Mouse (Mus musculus): ENCODE results near the gene Phf21a. TPM values are rescaled to one million over a fixed set of nuclear protein-coding genes. Genes with fewer than 3 reads are reported as not detected.

Phf21a gene
- polyA plus RNA-seq, 1 experiment from 2014 or later, result 30.3 TPM

GRCm38 (mm10) chr2:92229973-92230372, 137.1 kb downstream of the Phf21a start:
- Histone ChIP-seq H3K4me1 (no peaks in the 10 kb centered on the region), H3K27me3 (ENCODE audit: insufficient read depth, poor library complexity, severe bottlenecking) (no peaks in the 10 kb centered on the region), H3K27ac (no peak overlapping the region), H3K9me3 (no peaks in the 10 kb centered on the region), H3K4me3 (no peak overlapping the region), H3K36me3 (peaks cover 39% of the 10 kb centered on the region)
- 78% methylated on average over 9 of the region's 9 CpGs for WGBS
- DNase-seq (ENCODE audit: low spot score), result no peak

GRCm38 (mm10) chr2:92231706-92232105, 138.8 kb downstream of the Phf21a start:
- no peaks in the 10 kb centered on the region for H3K4me1 ChIP-seq
- no peak overlapping the region for H3K27ac ChIP-seq
- H3K9me3 ChIP-seq, result no peaks in the 10 kb centered on the region
- no peak for DNase-seq (ENCODE audit: low spot score)
- no peaks in the 10 kb centered on the region for H3K27me3 ChIP-seq (ENCODE audit: insufficient read depth, poor library complexity, severe bottlenecking)
- H3K4me3 ChIP-seq, result no peak overlapping the region
- peaks cover 54% of the 10 kb centered on the region for H3K36me3 ChIP-seq

- H3K27me3 ChIP-seq (ENCODE audit: insufficient read depth, poor library complexity, severe bottlenecking), result no peaks in the 10 kb centered on the region
- DNase-seq (ENCODE audit: low spot score), result no peak
- peaks cover 56% of the 10 kb centered on the region for H3K36me3 ChIP-seq
- H3K4me3 ChIP-seq, result no peak overlapping the region
- H3K27ac ChIP-seq, result no peak overlapping the region
- WGBS, result 86% methylated on average over 5 of the region's 5 CpGs
- H3K4me1 ChIP-seq, result no peaks in the 10 kb centered on the region
- no peaks in the 10 kb centered on the region for H3K9me3 ChIP-seq
Observed at GRCm38 (mm10) chr2:92234768-92235332, 141.9 kb downstream of the Phf21a start.

- H3K9me3 ChIP-seq, result no peaks in the 10 kb centered on the region
- H3K4me1 ChIP-seq, result no peaks in the 10 kb centered on the region; the same call in 1 of the 2 replicates
- no peak for DNase-seq (ENCODE audit: low spot score)
- 83% methylated on average over 2 of the region's 2 CpGs for WGBS
- H3K4me3 ChIP-seq, result no peak overlapping the region
- no peaks in the 10 kb centered on the region for H3K27me3 ChIP-seq (ENCODE audit: insufficient read depth, poor library complexity, severe bottlenecking)
- H3K27ac ChIP-seq, result no peak overlapping the region
- peaks cover 31% of the 10 kb centered on the region for H3K36me3 ChIP-seq
Observed at GRCm38 (mm10) chr2:92240299-92240698, 147.4 kb downstream of the Phf21a start.

- no peak overlapping the region for H3K4me3 ChIP-seq
- H3K36me3 ChIP-seq, result peaks cover 27% of the 10 kb centered on the region
- 88% methylated on average over 2 of the region's 2 CpGs for WGBS
- no peaks in the 10 kb centered on the region; the same call in 1 of the 2 replicates for H3K4me1 ChIP-seq
- H3K27ac ChIP-seq, result no peak overlapping the region
- no peaks in the 10 kb centered on the region for H3K9me3 ChIP-seq
- DNase-seq (ENCODE audit: low spot score), result no peak
- H3K27me3 ChIP-seq (ENCODE audit: insufficient read depth, poor library complexity, severe bottlenecking), result no peaks in the 10 kb centered on the region
Observed at GRCm38 (mm10) chr2:92240816-92241215, 147.9 kb downstream of the Phf21a start.

- H3K36me3 ChIP-seq, result peaks cover 22% of the 10 kb centered on the region
Observed at GRCm38 (mm10) chr2:92241317-92241716, 148.4 kb downstream of the Phf21a start.

GRCm38 (mm10) chr2:92246112-92246511, 153.2 kb downstream of the Phf21a start:
- H3K4me3 ChIP-seq, result no peak overlapping the region
- peaks cover 20% of the 10 kb centered on the region for H3K36me3 ChIP-seq
- no peak for DNase-seq (ENCODE audit: low spot score)
- WGBS, result 84% methylated on average over 1 of the region's 1 CpGs
- H3K27ac ChIP-seq, result no peak overlapping the region
- H3K9me3 ChIP-seq, result no peaks in the 10 kb centered on the region
- H3K27me3 ChIP-seq (ENCODE audit: insufficient read depth, poor library complexity, severe bottlenecking), result no peaks in the 10 kb centered on the region
- H3K4me1 ChIP-seq, result no peaks in the 10 kb centered on the region

More at GRCm38 (mm10) chr2:92241317-92241716, 148.4 kb downstream of the Phf21a start:
- no peaks in the 10 kb centered on the region for H3K27me3 ChIP-seq (ENCODE audit: insufficient read depth, poor library complexity, severe bottlenecking)
- DNase-seq (ENCODE audit: low spot score), result no peak
- WGBS, result 86% methylated on average over 3 of the region's 3 CpGs
- H3K27ac ChIP-seq, result no peak overlapping the region
- H3K4me3 ChIP-seq, result no peak overlapping the region
- H3K4me1 ChIP-seq, result no peaks in the 10 kb centered on the region; the same call in 1 of the 2 replicates
- H3K9me3 ChIP-seq, result no peaks in the 10 kb centered on the region

- H3K27ac ChIP-seq, result no peak overlapping the region
- no peaks in the 10 kb centered on the region for H3K9me3 ChIP-seq
- H3K4me3 ChIP-seq, result no peak overlapping the region
- no peaks in the 10 kb centered on the region for H3K4me1 ChIP-seq
- H3K36me3 ChIP-seq, result peaks cover 21% of the 10 kb centered on the region
- H3K27me3 ChIP-seq (ENCODE audit: insufficient read depth, poor library complexity, severe bottlenecking), result no peaks in the 10 kb centered on the region
- 91% methylated on average over 2 of the region's 2 CpGs for WGBS
- no peak for DNase-seq (ENCODE audit: low spot score)
Observed at GRCm38 (mm10) chr2:92247711-92248110, 154.8 kb downstream of the Phf21a start.

GRCm38 (mm10) chr2:92250472-92250871, 157.6 kb downstream of the Phf21a start:
- WGBS, result 75% methylated on average over 2 of the region's 2 CpGs
- Histone ChIP-seq H3K36me3 (peaks cover 18% of the 10 kb centered on the region), H3K9me3 (no peaks in the 10 kb centered on the region), H3K4me3 (no peak overlapping the region), H3K27ac (no peak overlapping the region), H3K4me1 (no peaks in the 10 kb centered on the region), H3K27me3 (ENCODE audit: insufficient read depth, poor library complexity, severe bottlenecking) (no peaks in the 10 kb centered on the region)
- DNase-seq (ENCODE audit: low spot score), result no peak

- Histone ChIP-seq H3K36me3 (peaks cover 8% of the 10 kb centered on the region), H3K27ac (no peak overlapping the region), H3K27me3 (ENCODE audit: insufficient read depth, poor library complexity, severe bottlenecking) (no peaks in the 10 kb centered on the region), H3K4me3 (no peak overlapping the region), H3K9me3 (no peaks in the 10 kb centered on the region), H3K4me1 (peaks cover 16% of the 10 kb centered on the region)
- WGBS, result 75% methylated on average over 5 of the region's 5 CpGs
- DNase-seq (ENCODE audit: low spot score), result no peak
Observed at GRCm38 (mm10) chr2:92253777-92254176, 160.9 kb downstream of the Phf21a start.

GRCm38 (mm10) chr2:92256141-92256540, 163.2 kb downstream of the Phf21a start:
- H3K9me3 ChIP-seq, result no peaks in the 10 kb centered on the region
- WGBS, result 54% methylated on average over 7 of the region's 7 CpGs
- H3K4me1 ChIP-seq, result peaks cover 24% of the 10 kb centered on the region
- peaks cover 8% of the 10 kb centered on the region; the same call in 1 of the 2 replicates for H3K36me3 ChIP-seq
- no peak overlapping the region for H3K27ac ChIP-seq
- H3K4me3 ChIP-seq, result no peak overlapping the region
- no peaks in the 10 kb centered on the region for H3K27me3 ChIP-seq (ENCODE audit: insufficient read depth, poor library complexity, severe bottlenecking)
- no peak for DNase-seq (ENCODE audit: low spot score)

GRCm38 (mm10) chr2:92257372-92257956, 164.5 kb downstream of the Phf21a start:
- no peak overlapping the region for H3K4me3 ChIP-seq
- WGBS, result 48% methylated on average over 4 of the region's 4 CpGs
- no peak for DNase-seq (ENCODE audit: low spot score)
- H3K27ac ChIP-seq, result no peak overlapping the region
- peaks cover 4% of the 10 kb centered on the region; the same call in 1 of the 2 replicates for H3K36me3 ChIP-seq
- H3K4me1 ChIP-seq, result peaks cover 24% of the 10 kb centered on the region
- no peaks in the 10 kb centered on the region for H3K9me3 ChIP-seq
- H3K27me3 ChIP-seq (ENCODE audit: insufficient read depth, poor library complexity, severe bottlenecking), result no peaks in the 10 kb centered on the region

GRCm38 (mm10) chr2:92259924-92260323, 167.0 kb downstream of the Phf21a start:
- Histone ChIP-seq H3K27ac (no peak overlapping the region), H3K9me3 (no peaks in the 10 kb centered on the region), H3K4me3 (no peak overlapping the region), H3K36me3 (peaks cover 4% of the 10 kb centered on the region; the same call in 1 of the 2 replicates), H3K4me1 (peaks cover 24% of the 10 kb centered on the region), H3K27me3 (ENCODE audit: insufficient read depth, poor library complexity, severe bottlenecking) (no peaks in the 10 kb centered on the region)
- DNase-seq (ENCODE audit: low spot score), result no peak
- 46% methylated on average over 2 of the region's 2 CpGs for WGBS

Measured in heart, embryonic 10.5 days (tissue).